Mouse (Mus musculus): ENCODE measurements around the gene Anxa6. TPM values are rescaled to one million over a fixed set of nuclear protein-coding genes. Genes with fewer than 3 reads are reported as not detected.

Anxa6 gene
- total and polyA plus RNA-seq, 3 experiments, result 136 to 213 (median 205) TPM

- intact Hi-C loops (cut with DNase I), result loop anchor here (2.0 kb wide), 1 partner anchor 17 kb away; the partner anchor contains the start of gene Anxa6
- TF ChIP-seq EP300 (IDR thresholded peaks at IDR 0.05; ENCODE audit: insufficient read depth, low read depth, low read length), result peak; percentile 80
- TF ChIP-seq POLR2A (IDR thresholded peaks at IDR 0.05; ENCODE audit: insufficient read depth, low read depth, low read length), result 0 out of 2 replicates have a peak, but pooled peaks have one; percentile 28
- TF ChIP-seq CTCF (IDR thresholded peaks at IDR 0.05), result no peak
- 0 out of 2 replicates have a peak overlapping the region, but pooled peaks have one; percentile 13 for H3K9ac ChIP-seq (ENCODE audit: low read depth, low read length)
- peaks cover 30% of the 10 kb centered on the region for H3K36me3 ChIP-seq (ENCODE audit: control insufficient read depth, insufficient read depth, low read length)
- no peak overlapping the region for H3K4me3 ChIP-seq
- H3K79me2 ChIP-seq (replicated peaks; ENCODE audit: control insufficient read depth, insufficient read depth, low read length), result peaks cover 2% of the 10 kb centered on the region; the same call in 1 of the 2 replicates
- H3K4me1 ChIP-seq (ENCODE audit: control insufficient read depth, insufficient read depth, low read length), result peaks cover 32% of the 10 kb centered on the region
- WGBS, result 34% methylated on average over 9 of the region's 9 CpGs
- peak; percentile 57 to 70 for DNase-seq
- H3K27ac ChIP-seq, result peak overlapping the region; percentile 84
- H3K27me3 ChIP-seq (ENCODE audit: control insufficient read depth, insufficient read depth, low read length), result no peaks in the 10 kb centered on the region
Measured at GRCm38 (mm10) chr11:55015831-55016241, 17.4 kb downstream of the Anxa6 start.

GRCm38 (mm10) chr11:55015264-55015663 is 18.0 kb downstream of the Anxa6 start:
- intact Hi-C loops (cut with DNase I), result no loop called here
- H3K36me3 ChIP-seq (ENCODE audit: control insufficient read depth, insufficient read depth, low read length), result peaks cover 26% of the 10 kb centered on the region
- TF ChIP-seq EP300 (IDR thresholded peaks at IDR 0.05; ENCODE audit: insufficient read depth, low read depth, low read length) (no peak), POLR2A (IDR thresholded peaks at IDR 0.05; ENCODE audit: insufficient read depth, low read depth, low read length) (no peak), CTCF (IDR thresholded peaks at IDR 0.05) (no peak)
- peak overlapping the region; percentile 31 for H3K9ac ChIP-seq (ENCODE audit: low read depth, low read length)
- H3K4me1 ChIP-seq (ENCODE audit: control insufficient read depth, insufficient read depth, low read length), result peaks cover 29% of the 10 kb centered on the region
- H3K79me2 ChIP-seq (replicated peaks; ENCODE audit: control insufficient read depth, insufficient read depth, low read length), result peaks cover 2% of the 10 kb centered on the region; the same call in 1 of the 2 replicates
- WGBS, result 49% methylated on average over 3 of the region's 3 CpGs
- no peak overlapping the region for H3K4me3 ChIP-seq
- peak overlapping the region; percentile 84 for H3K27ac ChIP-seq
- H3K27me3 ChIP-seq (ENCODE audit: control insufficient read depth, insufficient read depth, low read length), result no peaks in the 10 kb centered on the region
- no peak for DNase-seq

- Histone ChIP-seq H3K36me3 (ENCODE audit: control insufficient read depth, insufficient read depth, low read length) (peaks cover 24% of the 10 kb centered on the region), H3K79me2 (replicated peaks; ENCODE audit: control insufficient read depth, insufficient read depth, low read length) (peaks cover 2% of the 10 kb centered on the region; the same call in 1 of the 2 replicates), H3K27ac (no peak overlapping the region), H3K27me3 (ENCODE audit: control insufficient read depth, insufficient read depth, low read length) (no peaks in the 10 kb centered on the region), H3K9ac (ENCODE audit: low read depth, low read length) (no peak overlapping the region), H3K4me1 (ENCODE audit: control insufficient read depth, insufficient read depth, low read length) (peaks cover 22% of the 10 kb centered on the region), H3K4me3 (no peak overlapping the region)
- intact Hi-C loops (cut with DNase I), result no loop called here
- WGBS, result 77% methylated on average over 6 of the region's 6 CpGs
- TF ChIP-seq CTCF (IDR thresholded peaks at IDR 0.05), result no peak
- no peak for TF ChIP-seq POLR2A (IDR thresholded peaks at IDR 0.05; ENCODE audit: insufficient read depth, low read depth, low read length)
- no peak for TF ChIP-seq EP300 (IDR thresholded peaks at IDR 0.05; ENCODE audit: insufficient read depth, low read depth, low read length)
- no peak for DNase-seq
Measured at GRCm38 (mm10) chr11:55013802-55014201, 19.4 kb downstream of the Anxa6 start.

GRCm38 (mm10) chr11:55012551-55013521 is 20.4 kb downstream of the Anxa6 start:
- Histone ChIP-seq H3K4me1 (ENCODE audit: control insufficient read depth, insufficient read depth, low read length) (peaks cover 16% of the 10 kb centered on the region), H3K36me3 (ENCODE audit: control insufficient read depth, insufficient read depth, low read length) (peaks cover 16% of the 10 kb centered on the region), H3K9ac (ENCODE audit: low read depth, low read length) (no peak overlapping the region), H3K79me2 (replicated peaks; ENCODE audit: control insufficient read depth, insufficient read depth, low read length) (0 out of 2 replicates have a peak, but pooled peaks cover 2% of the 10 kb centered on the region), H3K27me3 (ENCODE audit: control insufficient read depth, insufficient read depth, low read length) (no peaks in the 10 kb centered on the region), H3K4me3 (no peak overlapping the region), H3K27ac (no peak overlapping the region; the same call in 1 of the 2 replicates)
- WGBS, result 71% methylated on average over 5 of the region's 5 CpGs
- TF ChIP-seq CTCF (IDR thresholded peaks at IDR 0.05), result peak; percentile 32
- TF ChIP-seq POLR2A (IDR thresholded peaks at IDR 0.05; ENCODE audit: insufficient read depth, low read depth, low read length), result no peak
- intact Hi-C loops (cut with DNase I), result no loop called here
- DNase-seq, result peak; percentile 42 to 70

GRCm38 (mm10) chr11:55011440-55011839 is 21.8 kb downstream of the Anxa6 start:
- H3K4me1 ChIP-seq (ENCODE audit: control insufficient read depth, insufficient read depth, low read length), result peaks cover 11% of the 10 kb centered on the region
- WGBS, result 73% methylated on average over 3 of the region's 3 CpGs
- 0 out of 2 replicates have a peak, but pooled peaks cover 2% of the 10 kb centered on the region for H3K79me2 ChIP-seq (replicated peaks; ENCODE audit: control insufficient read depth, insufficient read depth, low read length)
- H3K36me3 ChIP-seq (ENCODE audit: control insufficient read depth, insufficient read depth, low read length), result peaks cover 10% of the 10 kb centered on the region
- H3K4me3 ChIP-seq, result no peak overlapping the region
- H3K27me3 ChIP-seq (ENCODE audit: control insufficient read depth, insufficient read depth, low read length), result no peaks in the 10 kb centered on the region
- H3K27ac ChIP-seq, result no peak overlapping the region
- intact Hi-C loops (cut with DNase I), result no loop called here
- no peak overlapping the region for H3K9ac ChIP-seq (ENCODE audit: low read depth, low read length)
- no peak for DNase-seq
- no peak for TF ChIP-seq CTCF (IDR thresholded peaks at IDR 0.05)
- no peak for TF ChIP-seq POLR2A (IDR thresholded peaks at IDR 0.05; ENCODE audit: insufficient read depth, low read depth, low read length)
- no peak for TF ChIP-seq EP300 (IDR thresholded peaks at IDR 0.05; ENCODE audit: insufficient read depth, low read depth, low read length)

All from heart, adult 2 months (tissue).